Mouse (Mus musculus) adrenal gland, adult 8-10 months (tissue): ENCODE measurements at regions not wholly inside any gene's neighbourhood (a gene's known extent, or its start where the extent isn't known, plus 50 kb on each side); places are given as distances from the start of the nearest gene placed in this dataset.
"Not testable (repeated sequence)": the region's sequence is repeated elsewhere in the genome, so short reads cannot be mapped to it uniquely, and the experiment has no call there.

Experiments used
- DNase-seq: peaks from one replicate; pipeline ENCODE4 v3.0.0; 2022

DNA sequence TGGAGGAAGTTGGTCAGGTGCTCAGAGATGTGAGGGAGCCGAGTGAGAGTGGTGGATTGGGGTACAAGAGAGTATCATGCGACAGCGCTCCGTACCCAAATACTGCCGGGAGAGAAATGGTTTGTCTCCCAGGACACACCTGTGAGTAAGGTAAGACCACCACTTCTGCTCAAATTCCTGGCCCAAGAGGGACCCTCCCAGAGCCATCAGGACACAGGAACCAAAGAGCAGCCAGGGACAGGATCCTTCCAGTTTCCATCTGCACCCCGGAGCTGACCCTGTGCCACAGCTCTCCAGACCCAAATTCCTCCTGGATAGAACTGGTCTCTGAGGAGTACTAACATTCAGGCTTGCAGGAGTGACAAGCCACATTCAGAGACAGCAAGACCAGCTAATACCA, 185.2 kb upstream of the Peli2 start:
- DNase-seq, result no peak

DNA sequence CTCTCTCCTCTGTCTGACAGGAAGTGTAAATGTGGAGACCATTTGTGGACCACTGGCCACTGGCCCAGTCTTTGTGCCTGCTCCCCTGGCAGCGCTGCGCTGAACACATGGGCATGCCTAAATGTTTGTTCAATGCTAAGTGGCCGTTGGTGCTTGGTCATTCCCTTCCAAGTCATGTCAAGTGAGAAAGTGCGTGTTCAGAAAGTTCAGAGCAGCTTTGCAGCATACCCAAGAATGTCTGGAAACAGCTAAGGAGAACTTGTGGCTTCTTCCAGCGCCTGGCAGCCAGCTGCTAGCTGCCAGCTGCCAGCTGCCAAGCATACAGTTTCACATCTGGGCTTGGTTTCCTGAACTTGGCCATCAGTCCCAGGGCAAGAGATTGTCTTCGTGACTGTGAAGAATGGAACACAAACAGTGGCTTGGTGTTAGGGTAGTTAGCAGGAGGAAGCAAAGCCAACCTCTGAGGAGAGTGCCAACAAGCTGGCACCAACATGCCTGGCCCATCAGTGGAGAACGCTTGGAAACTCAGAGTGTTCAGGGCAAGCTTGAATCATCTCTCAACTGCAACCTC, 183.5 kb upstream of the Peli2 start:
- DNase-seq, result no peak

DNA sequence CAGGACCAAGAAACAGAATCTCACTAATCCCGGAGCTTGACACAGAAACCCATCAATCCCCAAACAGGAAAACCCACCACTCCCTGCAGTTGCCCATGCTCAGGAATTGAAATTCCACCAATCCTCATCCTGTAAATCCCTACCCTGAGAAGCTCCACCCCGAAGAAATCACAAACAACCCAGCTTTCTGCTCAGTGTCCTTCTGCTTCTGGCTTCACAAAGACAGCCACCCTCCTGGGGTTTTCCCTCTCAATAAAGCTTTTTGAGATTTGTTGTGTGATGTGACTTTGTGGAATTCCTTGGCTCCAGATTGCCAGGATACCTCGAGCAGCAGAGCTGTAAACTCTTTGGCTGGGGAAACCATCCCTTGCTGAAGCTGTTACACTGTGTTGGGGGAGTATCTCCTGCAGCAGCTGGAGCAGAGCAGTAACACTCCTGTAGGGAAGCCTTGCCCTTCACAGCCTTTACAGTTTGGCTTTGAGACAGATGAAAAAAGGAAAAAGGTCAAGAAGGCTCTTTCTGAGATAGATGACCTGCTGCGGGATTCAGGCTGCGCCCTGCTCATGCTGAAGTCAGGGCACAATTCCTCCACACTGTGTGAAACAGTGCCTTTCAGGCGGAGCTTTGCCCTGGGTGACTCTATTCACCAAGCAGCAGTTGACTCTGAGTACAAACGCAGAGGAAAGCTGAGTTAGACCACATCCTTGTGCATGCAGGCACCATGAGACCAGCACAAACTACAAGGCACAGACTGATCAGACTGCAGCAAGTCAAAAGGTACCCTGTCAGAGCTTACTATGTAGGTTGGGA, 180.6 kb upstream of the Peli2 start:
- no peak for DNase-seq

DNA sequence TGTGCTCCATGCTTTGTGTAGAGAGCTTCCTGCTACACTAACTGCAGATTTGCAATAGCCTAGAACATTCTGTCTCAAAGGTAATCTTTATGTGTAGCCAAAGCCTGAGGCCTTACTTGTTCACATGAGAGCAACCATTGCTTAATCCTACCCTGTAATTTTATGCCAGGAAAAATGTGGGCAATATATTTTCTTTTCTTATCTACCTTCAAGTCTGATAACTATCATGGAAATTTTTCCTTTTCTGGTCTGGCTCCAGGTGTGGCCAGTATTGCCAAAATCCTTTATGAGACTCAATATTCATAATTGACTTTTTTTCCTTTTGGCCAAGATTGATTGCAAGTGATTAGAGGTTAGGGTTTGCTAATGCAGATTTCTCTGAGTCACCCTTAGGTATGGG, 178.0 kb upstream of the Peli2 start:
- DNase-seq, result no peak

DNA sequence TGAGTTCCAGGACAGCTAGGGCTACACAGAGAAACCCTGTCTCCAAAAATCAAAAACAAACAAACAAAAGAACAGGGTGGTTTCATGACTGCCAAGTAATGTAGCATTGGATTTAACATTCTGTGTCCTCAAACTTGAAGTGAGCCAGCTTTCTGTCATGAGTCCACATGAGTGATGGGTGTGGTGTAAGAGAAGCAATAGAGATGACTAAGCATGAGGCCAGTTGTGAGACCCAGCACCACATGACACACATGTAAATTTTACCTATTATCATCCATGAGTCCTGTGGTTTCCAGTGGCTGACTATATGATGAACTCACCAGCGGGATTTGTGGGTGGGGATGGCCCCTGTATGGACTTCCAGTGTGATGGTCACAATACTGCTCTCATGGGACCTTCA, 176.0 kb upstream of the Peli2 start:
- peak; percentile 43 for DNase-seq

DNA sequence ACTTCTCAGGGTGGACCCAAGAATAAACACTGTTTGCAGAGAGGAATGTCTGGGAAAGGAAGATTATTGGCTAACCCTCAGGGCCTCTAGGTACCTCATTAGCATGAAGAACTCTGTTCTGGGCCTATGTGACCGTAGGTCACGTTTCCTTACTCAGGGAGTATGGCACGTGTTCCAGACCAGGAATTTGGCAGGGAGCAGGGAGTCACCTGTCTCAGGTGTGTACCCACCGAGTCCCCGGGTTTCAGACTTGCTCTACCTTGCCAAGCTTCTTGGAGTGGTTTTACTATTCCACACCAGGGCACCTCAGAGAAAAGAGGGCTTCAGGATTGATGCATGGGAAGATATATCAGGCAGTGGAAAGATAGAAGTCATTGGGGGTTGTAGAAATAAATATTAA, 169.6 kb upstream of the Peli2 start:
- DNase-seq, result no peak

DNA sequence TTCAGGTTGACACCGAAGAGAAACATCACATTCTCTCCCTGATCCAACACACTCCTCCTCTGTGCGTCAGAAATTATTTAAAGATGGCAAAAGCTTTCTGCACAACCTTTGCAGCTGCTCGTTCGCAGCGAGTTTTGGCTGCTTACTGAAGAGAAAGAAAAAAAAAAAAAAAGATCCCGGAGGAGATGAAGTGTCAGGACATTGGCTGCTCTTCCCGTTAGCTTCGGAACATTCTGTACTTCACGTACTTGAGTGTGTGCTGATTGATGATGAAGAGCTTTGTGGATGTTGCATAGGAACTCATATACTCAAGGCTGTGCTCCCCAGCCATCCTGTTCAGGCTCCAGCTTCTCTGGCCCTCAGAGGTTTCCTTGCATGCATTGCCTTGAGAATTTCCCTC, 162.5 kb upstream of the Peli2 start:
- no peak for DNase-seq

DNA sequence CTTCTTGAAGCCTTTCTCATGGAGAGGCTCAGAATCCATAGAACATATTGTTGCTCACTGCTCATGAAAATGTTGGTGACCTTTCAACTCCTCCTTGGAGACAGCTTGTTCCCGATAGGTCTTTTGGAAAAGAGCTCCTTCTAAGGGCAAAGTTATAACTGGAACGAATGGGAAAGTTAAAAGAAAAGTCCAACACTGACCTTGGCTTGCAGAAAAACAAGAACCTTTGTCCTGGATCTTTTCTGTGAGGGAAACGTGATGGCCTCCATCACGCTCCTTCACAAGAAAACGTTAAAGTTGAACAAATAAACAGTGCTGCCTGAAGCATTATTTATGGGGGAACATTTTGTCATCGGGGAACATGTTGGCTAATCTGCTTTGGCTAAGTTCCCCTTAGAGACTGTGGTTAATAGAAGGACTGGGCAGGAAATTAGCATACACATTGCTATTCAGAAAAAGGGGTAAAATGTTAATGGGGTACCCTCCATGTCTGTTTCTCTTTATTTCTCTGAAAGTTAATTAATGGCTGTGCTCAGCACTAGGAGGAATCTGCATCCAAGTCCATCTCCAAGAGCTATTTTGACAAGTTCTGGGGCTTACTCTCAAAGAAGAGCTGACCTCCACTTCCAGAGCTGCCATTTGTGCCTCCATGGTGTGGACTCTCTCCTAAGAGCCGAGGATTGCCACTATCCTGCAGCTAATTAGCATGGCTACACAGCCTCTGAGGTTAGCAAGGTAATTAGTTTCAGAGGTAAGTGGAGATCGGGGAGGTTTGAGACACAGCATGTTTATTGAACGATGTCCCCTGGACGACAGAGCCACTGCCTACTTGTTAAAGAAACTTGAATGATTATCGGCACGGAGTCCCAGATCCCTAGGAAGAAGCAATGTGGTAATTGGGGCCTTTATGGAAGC, 161.0 kb upstream of the Peli2 start:
- no peak for DNase-seq

DNA sequence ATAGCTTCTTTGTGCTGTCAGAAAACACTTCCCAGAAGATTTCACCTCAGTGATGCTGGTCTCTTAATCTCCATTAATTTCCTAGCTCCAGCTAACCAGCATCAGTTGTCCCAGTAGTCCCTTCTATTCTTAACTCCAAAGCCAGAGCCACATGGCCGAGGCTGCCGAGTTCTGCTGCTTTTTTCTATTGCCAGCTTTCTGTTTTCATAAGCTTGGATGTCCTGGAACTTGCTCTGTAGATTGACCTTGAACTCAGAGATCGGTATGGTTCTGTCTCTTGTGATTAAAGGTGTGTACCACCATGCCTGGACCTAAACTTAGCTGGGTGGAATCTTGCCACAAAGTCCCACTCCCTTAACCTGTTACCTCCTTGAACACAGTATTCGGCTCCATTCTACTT, 155.8 kb upstream of the Peli2 start:
- DNase-seq, result not testable (repeated sequence)

DNA sequence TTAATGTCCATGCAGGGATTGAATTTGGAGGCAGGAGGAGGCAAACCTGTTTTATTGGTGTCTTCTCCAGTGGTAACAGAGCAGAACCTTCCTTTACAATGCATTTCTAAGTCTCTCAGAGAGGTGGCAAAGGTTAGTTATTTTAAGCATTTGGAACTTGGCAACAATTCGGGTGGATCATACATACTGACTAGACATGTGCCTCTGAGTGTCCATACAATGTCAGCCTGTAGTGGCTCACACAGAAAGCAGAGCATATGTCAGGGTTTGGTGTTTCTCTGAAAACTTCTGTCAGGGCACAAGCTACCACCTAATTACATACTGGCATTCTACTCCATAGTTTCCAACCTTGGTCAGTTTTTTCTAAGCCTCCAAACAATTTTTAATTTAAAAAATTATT, 150.8 kb upstream of the Peli2 start:
- DNase-seq, result no peak

DNA sequence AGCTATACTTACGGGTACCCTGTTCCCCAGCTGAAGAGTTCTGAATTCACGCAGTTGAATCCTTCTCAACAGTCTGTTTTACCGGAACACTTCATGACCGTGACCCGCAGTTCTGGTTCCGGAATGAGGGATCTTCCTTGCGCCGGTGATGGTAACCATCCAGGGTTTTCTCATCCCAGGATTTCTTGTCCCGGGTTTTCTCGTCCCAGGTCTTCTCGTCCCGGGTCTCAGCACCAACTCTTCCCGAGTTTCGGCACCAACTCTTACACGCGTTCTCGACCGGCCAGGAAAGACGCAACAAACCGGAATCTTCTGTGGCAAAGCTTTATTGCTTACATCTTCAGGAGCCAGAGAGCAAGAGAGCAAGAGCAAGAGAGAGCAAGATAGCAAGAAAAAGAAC, 147.5 kb upstream of the Peli2 start:
- not testable (repeated sequence) for DNase-seq

DNA sequence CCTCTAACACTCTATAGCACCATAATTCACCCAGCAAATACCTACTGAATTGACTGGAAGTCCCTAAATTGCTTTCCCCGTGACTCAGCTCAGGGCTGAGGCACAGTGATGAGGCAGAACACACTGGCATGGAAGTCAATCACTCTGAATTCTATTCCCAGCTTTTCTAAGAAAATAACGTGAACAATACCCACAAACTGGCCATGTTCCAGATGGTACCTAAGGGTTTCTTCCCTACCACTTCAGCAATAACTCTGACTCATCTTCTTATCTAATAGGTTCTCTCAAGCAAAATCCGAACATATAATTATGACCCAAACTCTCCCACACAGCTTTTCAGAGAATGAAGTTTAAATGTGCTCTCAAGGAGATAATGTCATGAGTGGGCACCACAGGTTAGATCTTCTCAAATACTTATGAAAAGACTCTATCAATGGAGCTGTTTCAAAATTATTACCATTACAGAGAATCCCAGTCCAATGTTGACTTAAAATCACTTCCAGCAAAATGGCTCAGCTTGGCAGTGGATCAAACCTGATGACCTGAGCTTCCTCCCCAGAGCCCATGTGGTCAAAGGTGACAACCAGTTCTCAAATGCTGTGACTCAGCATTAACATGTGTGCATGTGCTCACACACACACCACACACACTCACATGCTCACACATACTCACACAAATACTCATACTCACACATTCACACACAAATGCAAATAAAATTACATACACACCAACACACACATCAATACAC, 137.5 kb upstream of the Peli2 start:
- no peak for DNase-seq

DNA sequence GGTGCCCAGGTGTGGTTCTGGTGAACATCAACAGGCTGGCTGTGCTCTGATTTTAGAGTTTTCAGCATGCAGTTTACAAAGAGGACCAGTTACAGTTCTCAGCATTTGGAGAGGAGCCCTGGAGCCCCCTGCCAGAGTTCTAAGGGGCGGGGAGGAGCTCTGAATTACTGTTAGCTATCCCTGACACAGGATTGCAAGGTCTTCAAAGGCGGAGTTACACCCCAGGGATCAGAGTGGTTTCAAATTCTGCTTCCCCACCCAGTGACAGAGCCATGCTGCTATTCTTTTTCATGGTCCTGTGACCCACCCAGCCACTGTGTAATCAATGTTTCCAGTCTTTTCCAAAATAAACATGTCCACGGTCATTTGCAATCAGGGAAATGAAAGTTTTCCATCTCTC, 134.1 kb upstream of the Peli2 start:
- DNase-seq, result no peak

DNA sequence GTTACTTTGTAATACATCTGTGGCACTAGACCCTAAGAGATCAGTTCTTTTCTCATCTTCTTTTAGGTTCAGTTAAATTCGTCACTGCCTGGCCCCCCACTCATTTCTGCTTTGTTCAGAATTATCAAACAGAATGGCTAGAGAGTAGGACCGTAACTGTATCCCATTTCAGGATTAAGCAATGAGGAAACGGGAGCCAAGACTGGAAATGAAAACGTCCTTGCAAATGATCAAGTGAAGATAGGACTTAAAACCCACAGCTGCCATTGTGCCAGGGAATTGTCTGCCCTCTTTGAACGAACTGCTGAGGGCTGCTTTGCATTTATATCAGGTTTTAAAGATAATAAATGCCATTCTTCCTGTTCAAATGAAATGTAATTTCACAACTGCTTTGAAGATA, 133.7 kb upstream of the Peli2 start:
- no peak for DNase-seq

DNA sequence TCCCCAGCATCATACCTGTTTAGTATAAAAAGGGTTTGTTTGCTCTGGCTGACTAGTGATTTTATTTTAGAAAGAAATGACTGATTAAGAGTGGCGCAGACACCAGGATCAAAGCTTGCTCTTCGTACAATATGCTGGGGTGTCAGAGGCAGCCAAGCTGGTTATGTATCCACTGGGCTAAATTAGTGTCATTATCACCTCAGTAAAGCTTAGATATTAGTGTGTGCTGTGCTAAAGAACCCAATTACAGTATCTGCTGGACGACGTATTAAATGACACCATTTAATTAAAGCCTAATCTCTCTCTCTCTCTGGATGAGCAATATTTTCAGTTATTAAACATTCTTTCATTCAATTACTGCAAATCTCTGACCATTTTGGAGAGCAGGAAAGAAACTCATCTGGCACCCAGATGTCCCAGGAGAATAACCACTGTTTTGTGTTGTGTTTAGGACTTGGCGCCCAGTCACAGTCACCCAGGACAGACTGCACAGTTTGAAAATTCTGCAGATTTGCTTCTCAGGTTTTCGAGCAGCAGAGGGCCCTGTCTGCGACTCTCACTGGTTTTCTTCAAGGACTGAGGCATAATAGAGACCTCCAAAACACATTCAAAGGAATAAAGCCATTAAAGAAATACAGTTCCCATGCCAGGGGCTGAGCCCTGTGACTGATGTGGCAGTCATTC, 133.1 kb upstream of the Peli2 start:
- no peak for DNase-seq

DNA sequence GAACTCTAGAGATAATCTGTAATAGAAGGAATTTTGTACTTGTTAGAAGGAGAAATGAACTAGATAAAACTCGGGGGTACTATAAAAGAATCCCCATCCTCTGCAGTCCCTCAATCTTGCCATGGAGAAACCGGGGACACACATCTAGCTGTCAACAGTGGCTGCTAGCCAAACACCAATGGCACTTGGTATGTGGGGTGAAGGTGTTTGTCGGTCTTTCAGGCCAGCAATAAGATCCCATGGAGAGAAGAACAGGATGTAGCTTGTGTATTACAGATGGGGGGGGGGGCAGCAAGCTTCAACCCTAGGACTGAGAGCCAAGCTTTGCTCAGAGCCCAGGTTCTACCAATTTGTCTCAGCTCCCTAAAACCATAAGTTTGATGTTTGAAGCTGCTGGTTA, 132.5 kb upstream of the Peli2 start:
- DNase-seq, result no peak

DNA sequence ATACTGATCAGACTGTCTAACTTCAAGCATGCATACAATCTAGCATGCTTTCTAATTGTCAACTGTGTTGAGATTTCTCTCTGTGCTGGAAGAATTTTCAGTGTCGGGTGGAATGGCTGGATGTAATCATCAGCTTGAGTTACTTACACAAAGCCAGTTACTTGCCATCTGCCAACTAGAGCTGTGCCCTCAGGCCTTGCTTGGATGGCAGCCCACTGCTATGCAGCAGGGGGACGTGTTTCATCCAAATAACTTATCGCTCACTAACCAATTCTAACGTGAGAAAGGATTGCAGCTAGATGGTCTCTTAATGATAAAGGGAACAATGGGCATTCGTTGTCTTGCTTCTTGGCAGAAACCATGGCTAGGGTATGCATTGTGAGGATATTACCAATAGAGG, 131.3 kb upstream of the Peli2 start:
- no peak for DNase-seq

DNA sequence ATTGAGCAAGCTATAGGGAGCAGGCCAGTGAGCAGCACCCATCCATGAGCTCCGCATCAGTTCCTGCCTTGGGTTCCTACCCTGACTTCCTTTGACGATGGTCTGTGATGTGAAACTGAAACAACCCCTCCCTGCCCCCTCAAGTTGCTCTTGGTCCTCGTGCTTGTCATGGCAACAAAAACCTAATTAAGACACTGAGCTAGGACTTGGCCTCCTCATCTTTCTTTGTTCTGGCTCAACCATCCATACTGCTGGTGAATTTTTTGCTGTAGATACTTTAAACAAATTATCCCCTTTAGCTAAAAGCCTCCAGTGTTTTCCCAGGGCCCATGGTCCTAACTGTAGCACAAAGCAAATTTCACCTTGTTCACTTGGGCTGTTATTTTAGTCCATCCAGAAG, 129.9 kb upstream of the Peli2 start:
- DNase-seq, result no peak

DNA sequence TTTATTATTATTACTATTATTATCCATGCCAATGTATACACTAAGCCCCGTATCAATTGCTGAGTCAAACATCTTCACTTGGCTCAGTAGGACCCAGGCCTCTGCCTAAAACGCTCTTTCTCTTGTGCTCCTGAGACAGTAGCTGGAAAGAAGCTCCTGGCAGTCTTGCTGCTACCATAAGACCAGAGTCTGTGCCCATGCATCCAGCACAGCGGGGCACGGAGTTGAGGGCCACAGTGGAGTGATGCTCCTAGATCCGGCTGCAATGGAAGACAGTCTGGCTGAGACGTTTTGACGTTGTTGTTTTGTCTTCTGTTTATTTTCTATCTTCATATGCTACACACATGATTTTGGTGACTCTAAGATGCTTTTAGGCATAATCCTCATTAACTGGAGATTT, 129.1 kb upstream of the Peli2 start:
- DNase-seq, result no peak

DNA sequence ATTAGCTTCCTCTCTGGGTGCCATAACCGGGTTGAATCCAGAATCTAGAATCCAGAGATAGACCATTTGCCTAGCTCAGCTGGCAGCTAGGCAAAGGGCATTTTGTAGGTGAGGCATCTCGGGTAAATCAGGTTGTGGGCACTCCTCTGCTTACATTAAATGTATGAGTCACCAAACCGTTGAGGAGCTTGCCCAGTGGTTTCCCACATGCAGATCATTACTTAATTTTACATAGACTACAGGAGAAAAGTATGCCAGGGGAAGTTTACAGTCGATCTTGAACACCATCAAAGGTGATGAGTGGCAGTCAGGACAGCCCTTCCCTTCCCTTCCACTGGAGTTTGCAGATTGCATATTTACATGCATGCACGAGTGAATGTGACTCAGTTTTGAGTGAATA, 128.5 kb upstream of the Peli2 start:
- no peak for DNase-seq

DNA sequence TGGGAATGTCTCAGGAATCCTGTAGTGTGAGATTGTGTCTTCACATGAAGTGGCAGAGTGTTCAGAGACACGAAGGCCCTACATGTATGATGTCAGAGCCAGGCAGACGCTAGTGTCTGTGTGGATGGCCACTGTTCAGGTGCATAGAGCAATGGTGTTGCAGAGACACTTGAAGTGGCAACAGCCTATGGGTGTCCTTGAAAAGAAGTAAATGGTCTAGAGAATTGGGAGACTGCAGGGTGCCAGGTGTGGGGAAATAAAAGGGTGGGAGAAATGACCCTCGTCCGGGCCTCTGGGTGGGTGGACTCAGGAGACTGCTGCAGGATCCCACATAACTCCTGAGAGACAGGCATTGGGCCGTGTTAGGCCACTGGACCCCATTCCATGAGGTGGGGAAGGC, 127.8 kb upstream of the Peli2 start:
- DNase-seq, result no peak

DNA sequence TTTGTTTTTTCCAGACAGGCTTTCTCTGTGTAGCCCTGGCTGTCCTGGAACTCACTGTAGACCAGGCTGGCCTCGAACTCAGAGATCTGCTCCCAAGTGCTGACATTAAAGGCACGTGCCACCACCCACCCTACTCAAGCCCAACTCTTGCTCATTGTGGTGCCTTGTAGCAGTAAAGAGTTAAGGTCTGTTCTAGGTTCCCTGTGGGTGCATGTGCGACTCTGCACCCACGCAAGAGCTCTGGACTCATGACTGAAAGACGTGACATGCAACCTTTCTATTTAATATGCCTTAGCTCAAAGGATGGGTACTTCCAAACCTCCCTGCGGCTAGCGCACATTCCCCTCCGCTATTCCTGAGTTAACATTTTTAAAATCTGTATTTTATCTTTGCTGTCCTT, 121.7 kb upstream of the Peli2 start:
- no peak for DNase-seq
